Mouse (Mus musculus) megakaryocyte, embryonic 14.5 days (primary cell): ENCODE data around the gene Gm17359. TPM values are rescaled to one million over a fixed set of nuclear protein-coding genes. Genes with fewer than 3 reads are reported as not detected.

Source experiments
- H3K27me3 ChIP-seq: replicated peaks from 2 replicates; pipeline ENCODE3; 2012; ENCODE audit warnings: inconsistent platforms
- H3K36me3 ChIP-seq: replicated peaks from 2 replicates; pipeline ENCODE3; 2012; ENCODE audit warnings: low read length, inconsistent platforms, mixed read lengths
- H3K4me1 ChIP-seq: 2 replicates; pipeline ENCODE4 v1.6.1; 2012; ENCODE audit warnings: inconsistent platforms
- H3K4me3 ChIP-seq: replicated peaks from 2 replicates; pipeline ENCODE3; 2012; ENCODE audit warnings: moderate library complexity, mild to moderate bottlenecking, inconsistent platforms
- H3K9me3 ChIP-seq: 2 replicates; pipeline ENCODE4 v1.6.1; 2012; ENCODE audit warnings: inconsistent platforms
- FLI1 ChIP-seq: IDR thresholded peaks from 2 replicates; pipeline ENCODE4 v1.6.1; 2012; ENCODE audit warnings: low read length, inconsistent platforms, mixed read lengths
- GATA1 ChIP-seq: IDR thresholded peaks from 3 replicates; pipeline ENCODE4 v1.6.1; 2012; ENCODE audit warnings: mixed read lengths, low read length, inconsistent platforms, borderline replicate concordance
- polyA plus RNA-seq: library from polyadenylated mRNA; stranded (reverse); fragments of >175 nt; gene quantifications from 2 replicates; pipeline ENCODE4 v1.2.3, GENCODE M21; 2012; ENCODE audit warnings: low replicate concordance; ENCODE audit not compliant: insufficient read depth

The Gm17359 gene
- polyA plus RNA-seq, 1 experiment, result not detected

GRCm38 (mm10) chr3:79299401-79299800 is 37.1 kb upstream of the Gm17359 start:
- peaks cover 7% of the 10 kb centered on the region for H3K9me3 ChIP-seq
- peaks cover 1% of the 10 kb centered on the region for H3K27me3 ChIP-seq
- no peaks in the 10 kb centered on the region for H3K36me3 ChIP-seq
- H3K4me1 ChIP-seq, result peaks cover 5% of the 10 kb centered on the region; the same call in 1 of the 2 replicates
- peak overlapping the region; percentile 18 for H3K4me3 ChIP-seq
- TF ChIP-seq GATA1 (no peak), FLI1 (no peak)

- Histone ChIP-seq H3K4me3 (no peak overlapping the region), H3K36me3 (no peaks in the 10 kb centered on the region), H3K9me3 (peaks cover 6% of the 10 kb centered on the region), H3K4me1 (no peaks in the 10 kb centered on the region), H3K27me3 (no peaks in the 10 kb centered on the region)
- no peak for TF ChIP-seq FLI1
- TF ChIP-seq GATA1, result no peak
Measured at GRCm38 (mm10) chr3:79308605-79309004, 27.9 kb upstream of the Gm17359 start.

- H3K36me3 ChIP-seq, result no peaks in the 10 kb centered on the region
- TF ChIP-seq FLI1, result no peak
- no peaks in the 10 kb centered on the region for H3K27me3 ChIP-seq
- H3K4me3 ChIP-seq, result no peak overlapping the region
- H3K9me3 ChIP-seq, result peaks cover 6% of the 10 kb centered on the region
- no peaks in the 10 kb centered on the region for H3K4me1 ChIP-seq
Measured at GRCm38 (mm10) chr3:79310184-79310583, 26.3 kb upstream of the Gm17359 start.

GRCm38 (mm10) chr3:79311895-79312294 is 24.6 kb upstream of the Gm17359 start:
- TF ChIP-seq FLI1 (no peak), GATA1 (no peak)
- peaks cover 6% of the 10 kb centered on the region for H3K9me3 ChIP-seq
- H3K36me3 ChIP-seq, result no peaks in the 10 kb centered on the region
- H3K27me3 ChIP-seq, result no peaks in the 10 kb centered on the region
- no peak overlapping the region for H3K4me3 ChIP-seq
- H3K4me1 ChIP-seq, result no peaks in the 10 kb centered on the region

GRCm38 (mm10) chr3:79314006-79314698 is 22.3 kb upstream of the Gm17359 start:
- H3K36me3 ChIP-seq, result no peaks in the 10 kb centered on the region
- H3K4me1 ChIP-seq, result no peaks in the 10 kb centered on the region
- no peaks in the 10 kb centered on the region for H3K27me3 ChIP-seq
- H3K4me3 ChIP-seq, result no peak overlapping the region
- peaks cover 11% of the 10 kb centered on the region for H3K9me3 ChIP-seq
- TF ChIP-seq FLI1 (no peak), GATA1 (no peak)

GRCm38 (mm10) chr3:79324697-79325526 is 11.5 kb upstream of the Gm17359 start:
- H3K36me3 ChIP-seq, result no peaks in the 10 kb centered on the region
- H3K4me3 ChIP-seq, result no peak overlapping the region
- no peaks in the 10 kb centered on the region for H3K4me1 ChIP-seq
- H3K27me3 ChIP-seq, result peaks cover 7% of the 10 kb centered on the region
- TF ChIP-seq GATA1 (no peak), FLI1 (no peak)
- no peaks in the 10 kb centered on the region for H3K9me3 ChIP-seq

GRCm38 (mm10) chr3:79329691-79330315 is 6.7 kb upstream of the Gm17359 start:
- no peaks in the 10 kb centered on the region for H3K4me1 ChIP-seq
- H3K27me3 ChIP-seq, result peaks cover 7% of the 10 kb centered on the region
- TF ChIP-seq FLI1, result no peak
- no peak for TF ChIP-seq GATA1
- no peak overlapping the region for H3K4me3 ChIP-seq
- no peaks in the 10 kb centered on the region for H3K36me3 ChIP-seq
- H3K9me3 ChIP-seq, result no peaks in the 10 kb centered on the region

GRCm38 (mm10) chr3:79333051-79333450 is 3.4 kb upstream of the Gm17359 start:
- H3K4me1 ChIP-seq, result peaks cover 5% of the 10 kb centered on the region; the same call in 1 of the 2 replicates
- no peak for TF ChIP-seq GATA1
- TF ChIP-seq FLI1, result no peak

GRCm38 (mm10) chr3:79333643-79334200 is 2.7 kb upstream of the Gm17359 start:
- H3K27me3 ChIP-seq, result peaks cover 2% of the 10 kb centered on the region
- TF ChIP-seq GATA1 (no peak), FLI1 (no peak)
- no peaks in the 10 kb centered on the region for H3K9me3 ChIP-seq
- H3K4me3 ChIP-seq, result no peak overlapping the region
- peaks cover 5% of the 10 kb centered on the region; the same call in 1 of the 2 replicates for H3K4me1 ChIP-seq
- H3K36me3 ChIP-seq, result no peaks in the 10 kb centered on the region

More at GRCm38 (mm10) chr3:79333051-79333450, 3.4 kb upstream of the Gm17359 start:
- Histone ChIP-seq H3K36me3 (no peaks in the 10 kb centered on the region), H3K27me3 (peaks cover 2% of the 10 kb centered on the region), H3K4me3 (no peak overlapping the region), H3K9me3 (no peaks in the 10 kb centered on the region)
